Mouse (Mus musculus) adrenal gland (tissue): Measurements from ENCODE around the gene Ivd.

Experiments
- intact Hi-C: fragments of 180-260 bp; cut with DNase I; formaldehyde crosslinking; loops from one replicate; pipeline ENCODE4 v1.15.1; 2025

Ivd gene

DNA sequence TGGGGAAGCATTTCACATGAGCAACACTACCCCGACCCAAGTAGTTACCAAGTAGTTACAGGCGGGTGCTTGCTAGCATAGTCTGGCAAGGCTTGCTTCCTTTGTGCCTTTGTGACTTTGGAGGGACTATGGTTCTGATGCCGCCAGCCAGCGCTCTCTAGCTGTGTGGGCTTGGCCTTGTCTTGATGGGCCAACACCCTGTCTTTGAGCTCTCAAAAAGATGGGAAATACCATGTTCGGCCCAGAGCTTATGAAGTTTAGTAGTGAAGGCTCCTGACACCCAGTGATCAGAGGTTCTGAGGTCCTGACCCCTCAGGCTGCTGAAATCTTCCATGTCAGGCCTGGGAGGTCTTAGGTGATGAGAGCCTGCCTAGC is 44.4 kb downstream of the Ivd start:
- intact Hi-C loops, result no loop called here

DNA sequence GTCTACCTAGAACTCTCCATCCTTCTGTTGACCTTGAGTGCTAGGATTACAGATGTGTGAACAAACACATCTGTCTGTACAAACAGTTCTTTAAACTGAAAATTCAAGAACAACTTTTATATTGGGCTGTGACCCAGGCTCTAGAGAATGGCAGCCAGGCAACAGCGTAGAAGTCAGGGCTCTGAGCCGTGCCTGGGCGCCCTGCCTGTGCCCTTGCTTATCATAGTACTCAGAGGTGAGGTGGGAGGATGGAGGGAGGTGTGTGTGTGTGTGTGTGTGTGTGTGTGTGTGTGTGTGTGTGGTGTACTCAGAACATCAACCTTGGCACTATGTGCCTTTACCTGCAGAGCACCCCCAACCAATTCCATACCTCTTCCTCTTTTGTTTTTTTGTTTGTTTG is 46.0 kb downstream of the Ivd start:
- intact Hi-C loops, result no loop called here

DNA sequence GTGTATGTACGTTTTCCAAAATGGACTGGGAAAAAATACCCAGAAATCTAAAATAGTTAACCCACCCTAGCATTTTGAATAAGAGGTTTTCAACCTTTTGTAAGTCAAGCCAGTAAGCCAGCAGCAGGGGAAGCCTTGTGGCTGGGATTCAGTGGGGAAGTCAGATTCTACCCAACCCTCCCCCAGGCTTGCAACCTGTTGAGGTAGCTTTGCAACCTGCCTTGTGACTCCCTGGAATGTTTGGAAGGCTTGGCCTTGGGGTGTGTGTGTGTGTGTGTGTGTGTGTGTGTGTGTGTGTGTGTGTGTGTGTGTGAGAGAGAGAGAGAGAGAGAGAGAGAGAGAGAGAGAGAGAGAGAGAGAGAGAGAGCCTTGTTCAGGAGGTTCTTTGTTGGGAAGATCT is 47.4 kb downstream of the Ivd start:
- intact Hi-C loops, result no loop called here

DNA sequence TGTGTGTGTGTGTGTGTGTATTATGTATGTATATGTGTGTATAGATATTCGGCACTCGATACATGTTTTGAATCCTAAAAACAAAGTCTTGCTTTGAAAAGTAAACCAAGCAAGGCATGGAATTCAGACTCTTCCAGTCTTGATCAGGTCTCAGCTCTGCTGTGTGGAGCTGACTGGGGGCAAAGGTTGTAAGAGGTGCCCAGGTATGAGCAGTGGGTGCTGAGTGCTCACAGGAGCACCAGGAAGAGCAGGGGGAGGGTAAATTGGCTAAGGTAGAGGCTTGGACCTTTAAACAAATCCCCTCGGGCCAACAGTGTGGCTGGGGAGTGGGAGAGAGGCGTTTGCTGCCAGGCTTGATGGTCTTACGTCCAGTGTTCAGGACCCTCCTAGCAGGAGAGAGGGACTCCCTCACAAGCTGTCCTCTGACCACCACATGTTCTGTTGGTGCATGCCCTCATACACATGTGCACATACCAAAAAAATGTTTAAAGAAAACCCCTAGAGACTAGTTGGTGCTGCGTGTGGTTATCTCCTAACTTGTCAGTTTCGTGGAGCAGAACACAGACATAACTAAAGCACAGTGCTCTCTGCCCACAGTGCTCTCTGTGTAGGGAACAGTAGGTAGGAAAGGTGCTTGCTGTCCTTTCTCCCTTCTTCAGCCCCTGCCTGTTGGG is 49.0 kb downstream of the Ivd start:
- intact Hi-C loops, result no loop called here

DNA sequence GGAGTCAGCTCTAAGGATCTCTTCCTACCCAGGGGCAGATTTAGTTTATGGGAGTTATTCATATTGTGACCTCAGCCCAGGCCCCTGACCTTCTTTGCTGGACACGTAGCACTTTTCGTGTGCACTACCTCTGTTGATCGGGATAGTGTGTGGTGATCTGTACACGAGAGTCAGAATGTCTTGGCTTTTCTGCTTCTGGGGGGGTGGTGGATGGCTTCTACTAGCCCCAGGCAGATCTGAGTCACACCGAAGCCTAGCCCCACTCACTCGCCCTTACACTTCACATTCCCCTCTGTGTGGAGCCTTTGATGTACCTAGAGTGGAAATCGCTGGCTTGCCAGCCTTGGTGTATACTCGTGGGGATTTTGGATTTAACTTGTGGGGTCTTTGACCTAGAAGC is 51.0 kb downstream of the Ivd start:
- intact Hi-C loops, result no loop called here

DNA sequence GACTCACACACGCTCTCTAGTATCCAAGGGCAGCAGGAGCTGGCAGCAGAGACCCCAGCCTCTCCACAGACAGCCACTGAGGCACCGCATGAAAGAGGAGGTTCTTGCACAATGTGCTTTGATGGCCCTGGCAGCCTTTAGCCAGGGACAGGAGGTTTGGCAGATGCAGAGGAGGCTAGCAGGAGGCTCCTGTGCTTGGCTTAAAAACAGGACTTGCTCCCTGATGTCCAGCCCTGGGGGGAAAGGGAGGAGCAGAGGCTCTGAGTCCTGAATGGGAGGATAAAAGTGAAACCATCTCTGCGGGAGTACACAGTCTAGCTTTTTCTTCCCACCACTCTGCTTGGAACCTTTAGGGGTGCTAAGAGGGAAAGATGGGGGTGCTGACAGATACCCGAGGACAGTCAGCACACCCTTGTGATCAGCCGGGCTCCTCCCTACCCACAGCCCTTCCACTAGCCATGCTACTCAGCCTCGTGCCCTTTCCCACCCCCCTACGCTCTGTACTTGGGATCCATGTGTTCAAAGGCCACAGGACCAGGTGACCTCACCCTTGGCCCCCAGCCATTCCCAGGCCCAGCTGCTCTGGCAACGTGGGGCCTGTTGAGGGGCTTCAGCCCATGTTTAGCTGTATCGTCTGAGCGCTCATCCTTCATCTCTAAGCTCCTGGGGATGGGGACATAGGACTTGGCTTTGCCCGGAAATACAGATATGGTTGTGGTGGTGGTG is 52.0 kb downstream of the Ivd start:
- intact Hi-C loops, result no loop called here

DNA sequence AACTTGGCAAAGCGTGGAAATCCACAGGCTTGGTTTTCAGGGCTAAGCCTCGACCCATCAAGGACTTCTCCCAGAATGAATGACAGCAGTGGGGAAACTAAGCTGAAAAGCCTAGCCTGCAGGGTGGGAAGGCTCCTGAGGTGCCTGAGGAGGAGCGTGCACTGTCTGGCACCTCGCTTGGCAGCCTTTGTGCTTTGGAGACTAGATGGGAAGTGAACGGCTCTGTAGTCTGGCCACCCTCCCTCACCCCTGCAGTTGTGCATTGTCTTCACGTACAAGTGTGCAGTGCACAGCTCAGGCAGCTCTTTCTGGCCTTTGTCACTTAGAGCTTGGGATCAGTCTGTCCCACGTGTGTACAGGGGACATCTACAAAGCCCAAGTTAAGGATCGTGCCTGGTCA is 52.9 kb downstream of the Ivd start:
- intact Hi-C loops, result no loop called here

DNA sequence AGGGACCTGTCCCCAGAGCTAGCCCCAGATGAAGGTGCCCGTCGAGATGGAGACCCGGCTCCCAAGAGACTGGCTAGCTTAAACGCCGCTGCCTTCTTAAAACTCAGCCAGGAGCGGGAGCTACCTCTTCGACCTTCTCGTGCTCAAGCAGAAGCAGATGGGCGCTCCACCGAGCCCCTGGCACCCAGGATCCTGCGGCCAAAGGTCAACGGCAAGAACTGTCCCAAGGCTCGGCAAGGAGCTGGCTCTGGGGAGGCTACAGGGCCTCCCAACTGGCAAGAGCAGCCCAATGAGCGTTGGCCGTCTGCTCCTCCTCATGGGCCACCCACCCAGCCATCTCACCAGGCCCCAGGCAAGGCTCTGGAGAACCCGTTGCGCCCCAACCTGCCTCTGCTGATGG is 54.7 kb downstream of the Ivd start:
- intact Hi-C loops, result no loop called here

DNA sequence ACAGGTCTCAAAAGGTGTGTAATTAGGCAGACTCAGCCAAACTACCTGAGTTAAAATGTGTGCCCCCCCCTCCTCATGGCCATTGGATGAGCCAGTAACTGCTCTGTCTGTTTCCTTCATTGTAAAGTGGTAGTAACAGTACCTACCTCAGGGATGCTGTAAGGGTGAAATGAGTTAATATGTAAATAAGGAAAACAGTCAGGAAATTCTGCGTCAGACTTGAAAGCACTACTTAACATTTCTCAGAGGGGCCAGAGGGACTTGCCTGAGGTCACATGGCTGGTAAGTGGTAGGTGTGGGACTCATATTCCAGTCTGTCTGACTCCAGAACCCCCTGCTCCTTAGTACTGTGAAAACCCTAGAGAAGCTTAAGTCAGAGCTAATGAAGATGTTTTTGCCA is 56.8 kb downstream of the Ivd start:
- intact Hi-C loops, result no loop called here

DNA sequence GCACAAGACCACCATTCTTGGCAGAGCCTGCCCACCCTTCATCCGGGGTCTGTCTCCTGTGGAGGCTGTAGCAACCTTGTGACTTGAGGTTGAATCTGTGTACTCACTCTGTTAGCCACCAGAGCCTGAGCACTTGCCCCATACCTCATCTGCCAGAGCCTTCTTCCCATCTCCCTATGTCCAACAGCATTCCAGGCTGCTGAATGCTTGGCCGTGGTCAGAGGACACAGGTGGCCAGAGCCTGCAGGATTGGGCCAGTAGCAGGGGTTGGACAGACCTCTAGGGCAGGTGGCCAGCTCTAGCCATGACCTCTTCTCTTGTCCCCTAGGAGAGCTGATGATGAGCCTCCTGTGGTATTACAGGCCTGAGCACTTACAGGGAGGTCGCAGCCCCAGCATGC is 58.7 kb downstream of the Ivd start:
- intact Hi-C loops, result no loop called here

DNA sequence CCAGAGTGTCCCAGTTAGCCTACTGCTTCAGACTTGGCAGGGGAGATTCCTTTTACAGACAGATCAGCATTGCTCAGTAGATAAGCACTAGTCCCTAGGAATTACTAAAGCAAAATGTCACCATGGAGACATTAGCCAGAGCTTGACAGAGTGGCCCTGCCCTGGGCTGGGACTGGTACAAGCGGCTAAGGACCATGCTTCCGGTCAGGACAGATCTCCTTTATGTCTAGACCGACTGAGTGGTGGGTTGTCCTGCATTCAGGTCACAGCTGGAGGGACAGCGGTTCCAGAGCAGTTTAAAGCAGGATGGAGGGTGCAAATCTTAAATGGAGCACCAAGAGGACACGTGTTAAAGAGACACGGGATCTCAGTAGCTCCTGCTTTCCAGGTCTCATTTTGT is 64.2 kb downstream of the Ivd start:
- intact Hi-C loops, result no loop called here

DNA sequence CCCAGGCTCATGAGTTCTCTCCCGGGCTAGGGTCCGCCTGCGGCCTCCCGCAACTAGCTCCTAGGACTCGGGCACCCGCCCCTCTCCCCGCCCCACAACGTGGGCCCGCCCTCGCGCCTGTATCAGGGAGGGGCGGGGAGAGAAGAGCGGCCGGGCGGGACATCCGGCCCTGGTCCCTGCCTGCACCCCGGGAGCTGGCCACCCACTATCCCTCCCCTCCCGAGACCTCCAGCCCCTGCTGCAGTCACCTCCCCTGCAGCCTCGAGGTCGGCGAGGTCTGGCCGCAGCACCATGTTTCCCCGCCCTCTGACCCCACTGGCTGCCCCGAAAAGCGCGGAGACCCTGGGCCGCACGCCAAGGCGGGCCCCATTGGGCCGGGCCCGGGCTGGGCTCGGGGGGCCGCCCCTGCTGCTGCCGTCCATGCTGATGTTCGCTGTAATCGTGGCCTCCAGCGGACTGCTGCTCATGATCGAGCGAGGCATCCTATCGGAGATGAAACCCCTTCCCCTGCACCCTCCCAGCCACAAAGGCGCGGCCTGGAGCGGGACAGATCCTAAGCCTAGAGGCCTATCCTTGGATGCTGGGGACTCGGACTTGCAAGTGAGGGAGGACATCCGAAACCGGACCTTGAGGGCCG is 64.7 kb downstream of the Ivd start, which contains the start of gene Chst14:
Gene Chst14 (plus strand): TSS at position 136 of the 637 bp plus-strand sequence.
- intact Hi-C loops, result no loop called here

DNA sequence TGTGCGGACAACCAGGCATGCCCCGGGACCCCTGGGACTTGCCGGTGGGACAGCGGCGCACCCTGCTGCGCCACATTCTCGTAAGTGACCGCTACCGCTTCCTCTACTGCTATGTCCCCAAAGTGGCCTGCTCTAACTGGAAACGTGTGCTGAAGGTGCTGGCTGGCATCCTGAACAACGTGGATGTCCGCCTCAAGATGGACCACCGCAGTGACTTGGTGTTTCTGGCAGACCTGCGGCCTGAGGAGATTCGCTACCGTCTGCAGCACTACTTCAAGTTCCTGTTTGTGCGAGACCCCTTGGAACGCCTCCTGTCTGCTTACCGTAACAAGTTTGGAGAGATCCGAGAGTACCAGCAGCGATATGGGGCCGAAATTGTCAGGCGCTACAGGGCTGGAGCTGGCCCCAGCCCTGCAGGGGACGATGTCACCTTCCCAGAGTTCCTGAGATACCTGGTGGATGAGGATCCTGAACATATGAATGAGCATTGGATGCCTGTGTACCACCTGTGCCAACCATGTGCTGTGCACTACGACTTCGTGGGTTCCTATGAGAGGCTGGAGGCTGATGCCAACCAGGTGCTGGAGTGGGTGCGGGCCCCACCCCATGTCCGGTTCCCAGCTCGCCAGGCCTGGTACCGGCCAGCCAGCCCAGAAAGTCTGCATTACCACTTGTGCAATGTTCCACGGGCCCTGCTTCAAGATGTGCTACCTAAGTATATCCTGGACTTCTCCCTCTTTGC is 65.4 kb downstream of the Ivd start:
- intact Hi-C loops, result no loop called here
